Mouse (Mus musculus): ENCODE results near the gene Ints5. TPM values are rescaled to one million over a fixed set of nuclear protein-coding genes. Genes with fewer than 3 reads are reported as not detected.

Gene Ints5
- 16.7 and 22.1 TPM in 2 replicates for polyA plus RNA-seq (2012; rRNA removed; ENCODE audit: low replicate concordance)

DNA sequence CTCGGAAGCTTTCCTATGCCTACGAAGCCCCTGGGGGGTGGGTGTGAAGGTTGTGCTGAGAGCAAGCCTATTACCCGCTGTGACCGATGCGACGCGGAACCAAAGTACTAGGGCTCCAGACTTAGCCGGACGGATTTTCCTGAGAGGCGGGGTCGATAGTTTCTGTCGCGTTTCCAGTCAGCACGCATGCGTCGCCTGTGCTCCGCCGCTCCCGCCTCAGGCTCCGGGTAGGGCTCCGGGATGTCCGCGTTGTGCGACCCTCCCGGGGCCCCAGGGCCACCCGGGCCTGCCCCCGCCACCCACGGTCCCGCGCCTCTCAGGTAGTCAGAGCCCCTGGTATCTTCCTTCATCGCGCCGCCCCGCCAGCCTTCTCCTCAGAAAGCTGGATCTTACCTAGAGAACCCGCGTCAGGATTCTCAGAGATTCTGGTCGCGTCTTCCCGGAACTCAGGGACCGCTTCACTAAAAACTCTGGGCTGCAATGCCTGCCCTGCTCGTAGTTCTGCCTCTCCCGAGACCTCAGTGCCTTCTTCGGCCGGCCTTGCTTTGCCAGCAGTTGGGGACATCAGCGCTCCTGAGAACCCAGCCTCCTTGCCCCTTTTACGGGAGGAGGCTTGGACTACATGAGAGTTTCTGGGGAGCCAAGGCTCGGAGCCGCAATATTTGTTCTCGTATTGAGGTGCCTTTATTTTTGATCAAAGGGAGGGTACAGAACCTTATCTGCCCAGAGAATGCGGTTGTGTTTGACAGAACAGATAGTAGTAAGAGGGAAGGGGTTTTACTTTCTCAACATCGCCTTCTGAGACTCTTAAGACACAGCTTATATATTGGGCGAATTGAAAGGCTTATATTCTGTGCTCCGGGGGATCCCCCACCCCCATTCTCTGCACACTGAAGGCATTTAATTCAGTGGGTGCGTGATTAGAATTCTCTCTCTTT lies at the start of gene Ints5:
Gene Ints5, plus strand, starts transcription at position 177 of the 938 bp plus-strand sequence.

DNA sequence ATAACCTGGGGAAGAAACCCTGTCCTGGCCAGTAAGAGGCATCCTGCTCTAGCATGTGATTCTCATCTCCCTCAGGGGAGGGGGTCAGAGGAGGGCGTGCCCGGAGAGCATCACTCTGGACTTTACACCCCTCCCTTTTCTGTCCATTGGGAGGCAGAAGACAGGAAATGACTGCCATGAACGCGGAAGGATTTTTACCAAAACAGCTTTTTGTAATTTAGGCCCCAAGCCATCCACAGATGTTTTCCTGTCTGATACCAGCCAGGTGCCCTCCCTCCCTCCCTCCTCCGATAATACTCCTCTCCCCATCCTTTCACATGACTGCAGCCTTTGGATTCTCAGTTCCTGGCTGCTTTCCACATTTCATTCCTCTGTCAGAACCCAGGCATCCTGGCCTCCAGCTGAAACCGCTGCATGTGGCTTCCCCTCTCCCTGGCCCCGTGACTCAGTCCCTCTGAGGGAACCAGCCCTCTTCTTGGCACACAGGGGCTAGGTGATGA lies 42.4 kb upstream of the Ints5 start, which contains the start of gene Lrrn4cl:
Gene Lrrn4cl, plus strand, starts transcription at position 367 of the 500 bp plus-strand sequence.

DNA sequence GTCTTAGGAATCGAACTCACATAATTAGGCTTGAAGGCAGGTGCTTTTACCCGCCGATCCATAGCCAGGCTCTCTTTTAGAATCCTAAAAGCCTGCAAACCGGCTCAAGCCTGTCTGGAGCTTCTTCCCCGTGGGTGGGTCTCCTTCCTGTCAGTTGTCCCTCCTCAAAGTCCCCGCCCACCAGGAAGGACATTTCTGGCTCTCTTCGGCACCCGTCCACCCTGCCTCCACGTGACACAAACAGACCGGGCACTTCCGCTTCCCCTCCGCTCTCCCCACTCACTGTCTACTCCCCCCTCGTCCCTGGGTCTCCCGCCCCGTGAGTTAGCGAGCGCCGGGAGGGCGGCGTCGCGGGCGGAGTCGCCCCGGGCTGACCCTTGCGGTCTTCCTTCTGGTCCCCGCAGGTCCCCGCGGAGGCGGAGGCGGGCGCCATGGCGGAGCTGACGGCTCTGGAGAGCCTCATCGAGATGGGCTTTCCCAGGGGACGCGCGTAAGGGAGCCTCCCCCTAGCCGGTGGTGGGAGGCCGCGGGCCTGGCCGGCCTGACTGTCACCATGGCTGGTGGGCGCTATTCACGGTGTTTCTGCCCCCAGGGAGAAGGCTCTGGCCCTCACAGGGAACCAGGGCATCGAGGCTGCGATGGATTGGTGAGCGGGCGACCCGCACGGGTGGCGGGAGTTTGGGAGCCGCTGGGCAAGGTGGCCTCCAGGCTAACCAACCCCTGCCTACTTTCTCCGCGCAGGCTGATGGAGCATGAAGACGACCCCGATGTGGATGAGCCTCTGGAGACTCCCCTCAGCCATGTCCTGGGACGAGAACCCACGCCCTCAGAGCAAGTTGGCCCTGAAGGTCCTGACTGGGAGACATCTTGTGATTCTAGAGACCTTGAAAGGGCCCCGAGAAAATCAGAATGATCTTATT lies 21.3 kb upstream of the Ints5 start, which contains the start of gene Ubxn1:
Gene Ubxn1, plus strand, starts transcription at position 230 of the 920 bp plus-strand sequence.

DNA sequence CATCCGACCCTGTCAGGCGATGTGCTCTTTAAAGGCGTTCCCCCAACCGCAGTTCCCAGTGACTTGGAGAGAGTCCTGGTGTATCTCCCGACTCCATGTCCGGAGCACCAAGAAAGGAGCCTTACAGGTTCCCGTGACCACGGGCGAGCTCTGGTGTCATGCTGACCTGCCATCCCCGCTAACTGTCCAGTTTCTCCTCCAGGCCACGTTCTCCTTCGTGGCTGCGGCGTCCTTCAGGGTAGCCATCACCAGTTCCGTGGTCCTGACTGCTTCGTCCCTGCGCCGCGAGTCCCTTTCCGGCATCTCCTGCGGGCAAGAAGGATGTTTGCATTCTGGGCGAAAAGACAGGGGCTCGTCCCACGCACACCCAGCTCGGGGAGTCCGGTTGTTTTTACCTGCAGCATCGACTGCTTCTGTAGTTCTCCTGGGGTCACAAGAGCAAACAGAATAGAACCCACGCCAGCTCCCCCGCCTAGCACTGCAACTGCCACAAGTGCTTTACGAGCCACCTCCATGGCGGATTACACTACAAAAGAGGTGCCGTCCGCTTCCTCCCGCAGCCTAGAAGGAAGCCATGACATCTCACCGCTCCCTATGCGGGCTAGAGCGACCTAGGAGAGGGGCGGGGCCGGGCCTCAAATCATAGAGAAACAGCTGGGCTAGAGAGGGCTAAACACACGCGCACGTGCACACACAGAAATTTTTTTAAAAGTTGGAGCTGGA lies 12.3 kb upstream of the Ints5 start, which contains the start of gene Uqcc3:
Gene Uqcc3, minus strand, starts transcription at position 613 of the 723 bp plus-strand sequence.

DNA sequence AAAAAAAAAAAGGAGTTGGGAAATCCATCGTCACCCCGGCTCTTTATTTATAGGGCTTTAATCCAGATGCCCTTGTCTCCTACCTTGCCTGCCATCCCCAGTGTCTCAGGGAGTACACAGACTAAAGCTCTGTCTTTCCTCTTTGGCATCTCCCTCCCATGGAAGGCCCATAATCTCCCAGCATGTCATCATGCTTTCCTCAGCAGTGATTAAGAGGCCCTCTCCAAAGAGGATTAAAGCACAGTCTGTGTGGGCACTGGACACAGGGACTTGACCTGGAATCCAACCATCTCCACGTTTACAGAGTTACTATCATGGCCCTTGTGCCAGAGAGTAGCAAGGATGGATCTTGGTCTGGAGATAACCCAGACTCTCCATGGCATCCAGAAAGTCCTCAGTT lies 9.2 kb upstream of the Ints5 start, which contains the start of the genes Lbhd1 and Gm49403:
Gene Lbhd1, plus strand, starts transcription at position 117 of the 400 bp plus-strand sequence.
Gene Gm49403, plus strand, starts transcription at position 315 of the 400 bp plus-strand sequence.

DNA sequence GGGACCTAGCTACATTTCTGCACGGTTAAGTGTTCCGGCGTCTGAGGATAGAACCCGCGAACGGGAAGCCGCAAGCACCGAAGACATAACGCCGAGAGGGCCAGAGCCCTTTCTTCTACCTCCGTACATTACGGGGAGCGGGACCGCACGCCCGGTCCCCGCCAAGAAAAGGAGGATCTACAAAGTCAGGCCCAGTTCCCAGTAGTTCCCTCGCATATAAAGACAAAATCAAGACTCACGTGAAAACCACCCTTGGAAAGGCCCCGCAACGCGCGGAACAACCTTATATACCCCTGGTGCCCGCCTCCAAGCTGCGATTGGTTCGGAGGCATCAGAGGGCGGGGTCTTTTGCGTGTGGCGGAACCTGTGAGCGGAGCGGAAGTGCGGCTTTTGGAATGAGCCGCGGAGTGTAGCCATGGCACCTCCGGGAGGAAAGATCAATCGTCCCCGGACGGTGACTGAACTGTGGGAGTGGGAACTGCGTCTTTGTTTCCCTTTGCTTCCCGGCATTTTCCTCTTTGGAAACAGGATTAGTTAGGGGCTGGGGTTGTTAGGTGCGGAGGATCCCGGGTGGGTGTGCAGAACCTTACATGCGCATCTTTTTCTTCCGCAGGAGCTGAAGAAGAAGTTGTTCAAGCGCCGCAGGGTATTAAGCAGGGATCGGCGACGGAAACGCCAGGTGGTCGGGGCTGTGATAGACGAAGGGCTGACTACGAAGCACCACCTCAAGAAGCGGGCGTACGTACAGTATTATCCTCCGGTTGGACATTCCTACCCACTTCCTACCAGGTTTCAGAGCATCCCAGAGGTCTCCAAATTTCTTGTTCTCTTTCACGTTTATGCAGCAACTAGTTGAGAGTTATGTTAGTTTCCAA lies 4.1 kb upstream of the Ints5 start, which contains the start of the genes 1810009A15Rik and Gm49416:
Gene 1810009A15Rik, plus strand, starts transcription at position 343 of the 875 bp plus-strand sequence.
Gene Gm49416, plus strand, starts transcription at position 416 of the 875 bp plus-strand sequence.

DNA sequence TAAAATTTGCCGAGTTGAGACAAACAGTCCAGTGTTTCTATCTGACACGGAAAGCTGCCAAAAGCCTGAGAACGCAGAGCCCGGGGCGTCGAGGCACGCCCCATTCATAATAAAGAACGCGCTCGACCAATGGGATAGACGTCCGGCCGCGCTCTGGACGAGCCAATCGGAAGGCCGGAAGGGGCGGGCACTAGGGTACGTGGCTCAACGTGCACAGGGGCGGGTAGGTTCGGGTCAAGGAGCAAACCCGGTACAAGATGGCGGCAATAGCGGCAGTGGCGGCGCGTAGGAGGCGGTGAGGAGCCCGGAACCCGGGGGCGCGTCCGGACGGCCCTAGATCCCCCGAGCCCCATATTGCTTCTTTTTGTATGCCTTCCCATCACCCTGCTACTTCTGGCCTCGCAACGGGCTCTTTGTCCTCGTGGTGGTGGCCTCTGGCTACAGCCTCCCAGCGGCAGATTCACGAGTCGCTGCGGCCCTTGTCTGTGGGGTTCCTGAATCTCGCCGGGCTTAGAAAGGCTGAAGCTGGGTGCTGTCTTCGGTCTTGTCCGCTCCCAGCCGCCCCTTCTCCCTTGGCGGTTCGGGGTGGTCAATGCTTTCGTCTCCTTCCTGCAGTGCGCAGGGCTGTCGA lies 5.2 kb downstream of the Ints5 start, which contains the start of gene Ganab:
Gene Ganab, plus strand, starts transcription at position 207 of the 631 bp plus-strand sequence.

DNA sequence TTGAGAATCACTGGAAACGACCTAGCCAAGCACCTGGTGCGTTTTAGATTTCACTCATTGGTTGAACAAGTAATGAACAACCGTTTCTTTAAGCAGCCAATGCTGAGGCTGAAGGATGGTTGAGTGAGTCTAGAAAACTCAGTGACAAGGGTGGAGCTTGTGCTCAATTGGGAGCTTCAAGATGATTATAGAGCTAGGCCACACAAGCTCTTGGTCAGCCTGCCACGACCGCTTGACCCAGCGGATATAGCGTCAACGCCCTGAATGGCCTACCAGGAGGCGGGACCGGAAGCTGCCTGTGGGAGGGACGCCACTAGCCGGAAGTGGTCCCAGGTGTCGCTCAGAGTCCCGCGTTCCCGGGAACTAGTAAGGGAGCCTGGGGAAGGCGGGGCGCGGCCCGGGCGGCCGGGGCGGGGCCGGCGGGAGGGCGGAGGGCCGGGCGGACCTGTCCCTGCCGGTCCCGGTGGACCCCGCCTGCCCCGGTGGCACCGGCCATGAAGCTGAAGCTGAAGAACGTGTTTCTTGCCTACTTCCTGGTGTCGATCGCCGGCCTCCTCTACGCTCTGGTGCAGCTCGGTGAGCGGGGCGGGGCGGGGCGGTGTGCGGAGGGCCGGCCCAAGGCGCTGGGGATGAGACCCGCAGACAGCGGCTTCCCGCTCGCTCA lies 27.4 kb downstream of the Ints5 start, which contains the start of gene B3gat3:
Gene B3gat3, plus strand, starts transcription at position 302 of the 664 bp plus-strand sequence.

DNA sequence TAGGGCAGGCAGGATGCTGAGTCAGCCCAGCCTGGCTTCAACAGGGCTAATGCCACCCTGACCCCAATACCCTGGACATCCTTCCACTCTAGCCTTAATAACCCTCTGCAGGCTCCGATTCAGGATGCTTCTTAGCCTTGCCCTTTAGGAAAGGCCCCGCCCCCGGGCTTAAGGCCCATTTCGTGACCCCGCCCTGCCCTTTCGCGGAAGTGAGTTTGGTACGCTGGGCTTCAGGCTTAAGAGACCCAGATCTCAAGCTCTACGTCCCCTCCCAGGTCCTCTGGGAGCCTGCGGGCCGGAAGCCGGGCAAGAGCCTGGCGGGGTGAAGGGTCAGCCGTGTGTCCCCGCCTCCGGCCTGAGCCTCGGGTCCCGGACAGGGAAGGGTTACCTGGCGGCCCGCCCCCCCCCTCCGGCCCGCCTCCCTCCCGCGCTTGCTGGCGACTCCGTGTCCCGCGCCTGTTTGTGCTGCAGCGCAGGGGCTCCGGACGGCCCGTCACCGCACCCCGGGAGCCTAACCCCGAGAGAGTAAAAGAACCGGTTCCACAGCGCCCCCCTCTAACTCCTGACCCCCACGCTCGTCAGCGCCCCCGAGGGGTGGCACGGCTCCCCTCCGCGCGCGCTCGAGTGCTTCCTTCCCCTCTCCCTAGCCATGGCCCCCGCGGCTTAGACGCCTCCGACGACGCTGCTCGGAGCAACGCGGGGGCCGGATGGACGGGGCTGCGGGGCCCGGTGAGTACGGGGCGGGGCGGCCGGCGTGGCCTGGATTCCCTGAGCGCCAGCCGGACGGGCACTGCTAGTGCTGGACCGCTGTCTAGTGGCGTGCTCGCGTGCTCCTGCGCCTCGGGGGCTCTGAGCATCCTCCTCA lies 36.7 kb downstream of the Ints5 start, which contains the start of the genes Rom1 and Eml3:
Gene Rom1, minus strand, starts transcription at position 133 of the 865 bp plus-strand sequence.
Gene Eml3, plus strand, starts transcription at position 329 of the 865 bp plus-strand sequence.

DNA sequence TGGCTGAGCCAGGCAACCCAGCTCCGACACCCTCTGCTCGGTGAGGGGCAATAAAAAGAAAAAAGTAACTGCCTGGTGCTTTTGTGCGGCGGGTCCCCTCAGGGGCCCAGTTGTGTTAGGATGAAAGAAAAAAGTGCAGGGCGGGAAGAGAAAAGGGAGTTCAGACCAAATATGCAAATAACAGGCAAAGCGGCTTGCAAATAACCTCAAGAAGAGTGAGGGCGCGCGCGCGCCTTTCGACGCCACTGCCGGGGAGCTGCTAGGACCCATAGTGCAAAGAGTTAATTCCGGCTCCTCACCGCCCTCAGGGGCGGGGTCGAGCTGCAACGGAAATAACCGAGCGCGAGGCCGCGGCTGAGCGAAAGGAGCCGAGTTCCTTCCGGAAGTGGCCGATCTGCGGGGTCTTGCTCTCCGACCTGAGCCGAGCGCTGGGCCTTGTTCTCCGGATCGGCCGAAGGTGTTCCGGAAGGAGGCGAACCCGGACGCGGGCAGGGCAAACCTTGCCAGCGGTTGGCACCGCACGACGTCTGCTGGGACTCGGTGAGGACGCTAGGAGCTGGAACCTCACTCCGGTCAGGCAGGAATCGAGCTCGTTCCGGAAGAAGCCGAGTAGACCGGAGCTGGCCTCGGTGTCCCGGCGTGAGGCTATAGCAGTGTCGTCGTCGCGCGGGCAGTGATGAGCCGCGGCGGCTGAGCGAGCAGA lies 48.9 kb downstream of the Ints5 start, which contains the start of gene Mta2:
Gene Mta2, plus strand, starts transcription at position 361 of the 703 bp plus-strand sequence.

Other genes starting within 250 kb of the Ints5 start
- gene Chrm1, start 229.2 kb upstream of the Ints5 start, polyA plus RNA-seq (2012; rRNA removed; ENCODE audit: low replicate concordance): 2.3 and 6.0 TPM in 2 replicates
- 127 and 449 TPM in 2 replicates for gene Slc3a2, start 169.6 kb upstream of the Ints5 start, polyA plus RNA-seq (2012; rRNA removed; ENCODE audit: low replicate concordance)
- 12.4 and 17.1 TPM in 2 replicates for gene Wdr74, start 157.2 kb upstream of the Ints5 start, polyA plus RNA-seq (2012; rRNA removed; ENCODE audit: low replicate concordance)
- gene 1700092M07Rik, start 152.3 kb upstream of the Ints5 start, polyA plus RNA-seq (2012; rRNA removed; ENCODE audit: low replicate concordance): not detected in 2 replicates
- 54.0 and 56.6 TPM in 2 replicates for gene Stx5a, start 151.6 kb upstream of the Ints5 start, polyA plus RNA-seq (2012; rRNA removed; ENCODE audit: low replicate concordance)
- gene Nxf1, start 135.9 kb upstream of the Ints5 start, polyA plus RNA-seq (2012; rRNA removed; ENCODE audit: low replicate concordance): 22.0 and 28.9 TPM in 2 replicates
- gene Tmem223, start 122.0 kb upstream of the Ints5 start, polyA plus RNA-seq (2012; rRNA removed; ENCODE audit: low replicate concordance): 147 and 196 TPM in 2 replicates
- 107 and 114 TPM in 2 replicates for gene Tmem179b, start 118.5 kb upstream of the Ints5 start, polyA plus RNA-seq (2012; rRNA removed; ENCODE audit: low replicate concordance)
- gene Taf6l, start 106.6 kb upstream of the Ints5 start, polyA plus RNA-seq (2012; rRNA removed; ENCODE audit: low replicate concordance): 6.5 and 12.9 TPM in 2 replicates
- 12.3 and 13.7 TPM in 2 replicates for gene Polr2g, start 94.4 kb upstream of the Ints5 start, polyA plus RNA-seq (2012; rRNA removed; ENCODE audit: low replicate concordance)
- 0.99 and 1.2 TPM in 2 replicates for gene Zbtb3, start 90.5 kb upstream of the Ints5 start, polyA plus RNA-seq (2012; rRNA removed; ENCODE audit: low replicate concordance)
- 3.4 and 8.2 TPM in 2 replicates for gene Ttc9c, start 73.7 kb upstream of the Ints5 start, polyA plus RNA-seq (2012; rRNA removed; ENCODE audit: low replicate concordance)
- gene Hnrnpul2, start 73.0 kb upstream of the Ints5 start, polyA plus RNA-seq (2012; rRNA removed; ENCODE audit: low replicate concordance): 7.7 and 10.3 TPM in 2 replicates
- gene AC129217.1, start 63.2 kb upstream of the Ints5 start, polyA plus RNA-seq (2012; rRNA removed; ENCODE audit: low replicate concordance): 2.3 TPM in 1 of 2 replicates, not detected in the other
- gene Bscl2, start 55.5 kb upstream of the Ints5 start, polyA plus RNA-seq (2012; rRNA removed; ENCODE audit: low replicate concordance): 88.6 and 106 TPM in 2 replicates
- gene Gng3, start 53.8 kb upstream of the Ints5 start, polyA plus RNA-seq (2012; rRNA removed; ENCODE audit: low replicate concordance): 0.63 and 1.1 TPM in 2 replicates
- gene Lrrn4cl, start 42.2 kb upstream of the Ints5 start, polyA plus RNA-seq (2012; rRNA removed; ENCODE audit: low replicate concordance): 0.41 and 0.53 TPM in 2 replicates
- 81.5 and 127 TPM in 2 replicates for gene Ubxn1, start 21.5 kb upstream of the Ints5 start, polyA plus RNA-seq (2012; rRNA removed; ENCODE audit: low replicate concordance)
- 8.7 and 9.9 TPM in 2 replicates for gene Uqcc3, start 12.1 kb upstream of the Ints5 start, polyA plus RNA-seq (2012; rRNA removed; ENCODE audit: low replicate concordance)
- gene Lbhd1, start 9.3 kb upstream of the Ints5 start, polyA plus RNA-seq (2012; rRNA removed; ENCODE audit: low replicate concordance): 0.25 and 0.41 TPM in 2 replicates
- gene Gm49403, start 9.1 kb upstream of the Ints5 start, polyA plus RNA-seq (2012; rRNA removed; ENCODE audit: low replicate concordance): not detected in 2 replicates
- gene 1810009A15Rik, start 4.2 kb upstream of the Ints5 start, polyA plus RNA-seq (2012; rRNA removed; ENCODE audit: low replicate concordance): 4.2 and 6.4 TPM in 2 replicates
- not detected in 2 replicates for gene Gm49416, start 4.1 kb upstream of the Ints5 start, polyA plus RNA-seq (2012; rRNA removed; ENCODE audit: low replicate concordance)
- gene Ganab, start 5.1 kb downstream of the Ints5 start, polyA plus RNA-seq (2012; rRNA removed; ENCODE audit: low replicate concordance): 55.3 and 67.9 TPM in 2 replicates
- 78.8 and 91.5 TPM in 2 replicates for gene B3gat3, start 27.4 kb downstream of the Ints5 start, polyA plus RNA-seq (2012; rRNA removed; ENCODE audit: low replicate concordance)
- gene Rom1, start 36.4 kb downstream of the Ints5 start, polyA plus RNA-seq (2012; rRNA removed; ENCODE audit: low replicate concordance): 15.7 and 17.8 TPM in 2 replicates
- 32.1 and 32.8 TPM in 2 replicates for gene Eml3, start 36.5 kb downstream of the Ints5 start, polyA plus RNA-seq (2012; rRNA removed; ENCODE audit: low replicate concordance)
- 15.3 and 15.4 TPM in 2 replicates for gene Mta2, start 48.9 kb downstream of the Ints5 start, polyA plus RNA-seq (2012; rRNA removed; ENCODE audit: low replicate concordance)
- 12.7 and 15.2 TPM in 2 replicates for gene Tut1, start 60.8 kb downstream of the Ints5 start, polyA plus RNA-seq (2012; rRNA removed; ENCODE audit: low replicate concordance)
- 66.9 and 98.4 TPM in 2 replicates for gene Eef1g, start 74.0 kb downstream of the Ints5 start, polyA plus RNA-seq (2012; rRNA removed; ENCODE audit: low replicate concordance)
- 3.3 and 9.9 TPM in 2 replicates for gene Ahnak, start 96.3 kb downstream of the Ints5 start, polyA plus RNA-seq (2012; rRNA removed; ENCODE audit: low replicate concordance)
- gene Scgb1a1, start 195.0 kb downstream of the Ints5 start, polyA plus RNA-seq (2012; rRNA removed; ENCODE audit: low replicate concordance): not detected in 2 replicates
- 0.08 and 1.2 TPM in 2 replicates for gene Asrgl1, start 242.6 kb downstream of the Ints5 start, polyA plus RNA-seq (2012; rRNA removed; ENCODE audit: low replicate concordance)